Mouse (Mus musculus): ENCODE results near the gene Ankrd66.

Gene Ankrd66

DNA sequence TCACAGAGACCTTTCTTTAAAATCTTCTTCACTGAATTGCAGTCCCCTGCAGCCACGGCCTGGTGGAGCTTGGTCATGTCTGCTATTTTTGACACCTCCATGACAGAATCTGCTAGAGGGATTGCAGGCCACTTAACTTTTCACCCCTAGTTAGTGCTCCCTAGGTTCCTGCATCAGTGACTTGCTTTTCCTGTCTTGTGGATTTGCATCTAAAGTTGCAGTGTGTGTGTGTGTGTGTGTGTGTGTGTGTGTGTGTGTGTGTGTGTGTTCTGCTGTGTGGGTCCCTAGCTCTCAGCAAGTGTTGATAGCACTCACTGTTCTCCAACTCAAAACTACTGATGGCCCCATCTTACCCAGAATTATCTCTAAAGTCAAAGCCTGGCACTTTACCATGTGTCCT is at the start of gene Ankrd66:
Gene Ankrd66, minus strand, starts transcription at position 101 of the 400 bp plus-strand sequence.
- DNase-seq (ENCODE audit: low read depth): no peak

DNA sequence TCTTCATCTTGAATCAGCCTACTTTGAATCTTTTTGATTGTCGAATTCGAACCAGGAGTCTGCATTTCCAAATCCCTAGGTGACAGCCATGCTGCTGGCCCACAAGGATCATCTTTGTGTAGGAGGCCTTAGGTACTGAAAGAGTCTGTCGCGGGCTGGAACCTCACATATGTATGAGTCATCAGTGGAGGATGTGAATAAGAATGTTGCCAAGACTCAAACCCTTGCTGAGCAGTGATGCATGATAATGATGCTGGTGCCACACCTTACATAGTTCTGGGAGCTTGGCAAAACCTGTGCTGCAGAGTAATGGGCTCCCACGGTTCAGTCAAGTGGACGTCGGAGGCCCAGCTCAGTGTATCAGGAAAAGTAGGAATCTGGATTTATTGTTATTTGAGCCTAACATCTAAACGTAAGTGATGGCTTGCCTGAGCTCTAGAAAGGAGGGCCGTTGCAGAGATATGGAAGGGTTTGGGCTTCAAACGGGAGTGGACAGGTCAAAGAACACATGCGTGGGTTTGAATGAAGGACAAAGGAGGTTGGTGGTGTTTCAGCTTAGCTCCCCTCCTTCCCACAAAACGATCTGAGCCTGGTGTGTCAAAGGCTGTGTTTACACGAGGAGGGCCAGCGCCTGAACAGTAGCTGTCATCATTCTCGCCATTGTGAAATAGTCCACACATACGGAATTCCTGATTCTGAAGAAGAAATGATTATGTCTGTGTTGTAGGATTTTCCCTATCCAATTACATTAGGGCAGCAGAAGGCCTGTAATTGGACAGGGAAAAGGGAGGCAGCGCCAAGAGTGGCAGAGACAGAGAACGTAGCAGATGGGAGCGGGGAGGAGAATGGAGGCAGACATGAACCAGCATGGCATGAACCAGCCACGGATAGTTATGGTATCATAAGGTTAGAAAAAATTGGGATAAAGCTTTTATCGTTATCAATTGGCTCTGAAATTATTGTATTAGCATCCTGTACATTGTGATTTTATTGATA is 49.2 kb upstream of the Ankrd66 start:
- no peak for DNase-seq (ENCODE audit: low read depth)

GRCm38 (mm10) chr17:43590531-43590930 is 47.1 kb upstream of the Ankrd66 start:
- DNase-seq (ENCODE audit: low read depth): no peak

GRCm38 (mm10) chr17:43589750-43590149 is 46.3 kb upstream of the Ankrd66 start:
- no peak for DNase-seq (ENCODE audit: low read depth)

GRCm38 (mm10) chr17:43587278-43587677 is 43.8 kb upstream of the Ankrd66 start:
- DNase-seq (ENCODE audit: low read depth): no peak

DNA sequence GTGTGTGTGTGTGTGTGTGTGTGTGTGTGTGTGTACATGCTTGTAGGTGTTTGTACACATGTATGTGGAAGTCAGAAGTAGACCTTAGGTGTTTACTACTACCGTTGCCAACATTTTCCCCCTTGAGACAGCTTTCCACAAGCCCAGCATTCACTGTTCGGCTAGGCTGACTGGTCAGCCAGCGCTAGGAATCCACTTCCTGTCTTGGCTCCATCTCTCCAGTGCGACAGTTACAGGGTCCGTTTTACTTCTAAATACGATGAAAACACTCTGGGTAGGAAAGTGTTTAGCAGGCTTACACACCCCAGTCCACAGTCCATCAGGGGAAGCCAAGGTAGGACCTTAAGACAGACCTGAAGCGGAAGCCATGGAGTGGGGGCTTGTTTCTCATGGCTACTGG is 41.3 kb upstream of the Ankrd66 start:
- no peak for DNase-seq (ENCODE audit: low read depth)

DNA sequence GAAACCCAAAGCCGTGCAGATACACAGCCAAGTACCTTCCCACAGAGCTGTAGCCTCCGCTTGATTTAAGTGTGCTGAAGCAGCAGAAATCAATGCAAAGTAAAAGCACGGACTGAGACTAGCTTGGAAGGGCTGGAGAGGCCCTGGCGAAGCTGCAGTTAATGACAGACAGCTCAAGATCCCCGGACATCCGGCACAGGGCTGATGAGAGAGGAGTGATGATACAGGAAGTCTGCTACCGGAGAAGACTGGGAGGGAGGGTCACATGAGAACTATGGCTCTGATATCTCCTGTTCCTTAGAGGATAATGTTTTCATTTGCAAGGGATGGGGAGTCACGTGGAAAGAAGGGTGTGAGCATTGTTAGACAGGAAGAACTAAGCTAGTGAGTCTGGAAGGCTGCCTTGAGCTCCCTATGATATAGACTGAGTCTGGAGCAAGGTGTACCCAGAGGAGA is 37.6 kb upstream of the Ankrd66 start:
- no peak for DNase-seq (ENCODE audit: low read depth)

GRCm38 (mm10) chr17:43580456-43580855 is 37.0 kb upstream of the Ankrd66 start:
- DNase-seq (ENCODE audit: low read depth): no peak

DNA sequence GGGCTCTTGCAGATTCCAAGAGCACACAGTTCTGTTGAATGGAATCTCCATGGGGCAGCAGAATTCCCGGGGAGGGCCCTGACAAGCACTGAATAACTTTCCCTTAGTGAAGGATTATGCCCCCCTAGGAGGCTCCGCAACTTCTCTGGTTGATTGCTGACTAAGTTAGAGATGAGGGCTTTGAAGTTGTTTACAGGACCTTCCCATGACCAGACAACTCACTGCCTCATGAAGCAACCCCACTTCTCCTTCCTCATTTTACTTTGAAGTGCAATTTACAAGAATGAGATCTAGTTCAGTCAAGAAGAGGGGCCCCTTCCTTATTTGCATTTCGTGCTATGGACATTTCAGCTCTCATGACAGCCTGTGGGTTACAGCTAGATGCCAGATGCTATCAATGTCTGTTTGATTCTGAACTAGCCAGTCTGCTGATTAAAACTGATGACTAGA is 30.2 kb upstream of the Ankrd66 start:
- DNase-seq (ENCODE audit: low read depth): no peak

GRCm38 (mm10) chr17:43569287-43569686 is 25.8 kb upstream of the Ankrd66 start:
- DNase-seq (ENCODE audit: low read depth): no peak

DNA sequence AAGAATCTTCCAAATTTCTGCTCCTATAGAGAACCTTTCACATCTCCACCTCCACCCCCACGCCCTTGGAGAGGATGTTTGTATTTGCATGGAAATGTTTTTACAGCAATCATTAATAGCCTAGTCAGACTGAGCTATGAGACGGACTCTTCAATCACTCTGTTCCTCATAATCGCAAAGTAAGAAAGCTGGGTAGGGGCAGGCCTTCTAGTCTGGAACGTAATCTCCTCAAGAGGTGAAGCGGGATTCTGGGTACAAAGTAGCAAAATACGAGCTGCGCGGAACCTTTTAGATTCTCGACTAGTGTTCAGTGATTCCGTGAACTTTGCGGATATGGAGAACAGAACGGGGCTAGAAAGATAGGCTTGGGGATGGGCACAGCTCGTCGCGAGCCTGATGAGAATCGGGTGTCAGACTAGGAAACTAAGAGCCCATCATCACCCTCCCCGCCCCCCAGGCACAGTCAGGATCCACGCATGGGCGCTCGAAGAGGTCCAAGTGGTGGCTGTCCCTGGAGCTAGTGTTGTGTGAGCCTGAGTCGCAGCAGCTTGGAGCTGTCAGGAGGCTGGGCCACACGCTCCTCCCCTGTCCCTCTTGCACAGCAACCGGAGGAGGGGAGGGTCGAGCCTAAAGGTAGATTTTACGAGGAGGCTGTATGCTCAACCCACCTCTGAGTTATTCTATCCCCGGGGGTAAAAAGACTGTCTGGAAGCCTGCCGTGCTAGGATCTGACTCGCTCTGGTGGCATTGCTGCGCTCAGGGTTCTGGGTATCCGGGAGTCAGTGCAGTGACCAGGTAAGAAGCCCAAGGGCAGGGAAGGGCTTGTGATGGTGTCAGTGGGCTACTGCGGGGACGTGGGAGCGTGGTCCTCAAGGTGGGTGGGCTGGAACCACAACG is 24.8 kb upstream of the Ankrd66 start, which contains the start of gene Pla2g7:
Gene Pla2g7, plus strand, starts transcription at position 107 of the 897 bp plus-strand sequence.
- DNase-seq (ENCODE audit: low read depth): no peak

DNA sequence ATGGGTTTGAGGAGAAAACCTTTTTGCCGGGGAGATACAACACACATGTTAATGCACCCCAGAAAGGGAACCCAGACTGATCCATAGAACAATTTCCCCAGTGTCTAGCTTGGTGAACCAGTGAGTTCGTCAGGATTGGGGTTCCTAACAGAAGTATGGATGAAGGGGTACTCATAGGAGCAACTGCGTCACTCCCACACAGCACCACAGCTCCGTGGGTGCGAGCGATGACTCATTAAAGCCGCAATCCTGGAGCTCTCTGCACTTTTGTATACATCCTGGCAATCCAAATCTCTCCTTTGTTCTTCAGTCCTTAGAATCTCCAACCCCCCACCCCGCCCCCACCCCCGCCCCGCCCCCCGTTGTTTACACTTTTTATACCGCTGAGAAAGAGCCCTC is 24.2 kb upstream of the Ankrd66 start:
- no peak for DNase-seq (ENCODE audit: low read depth)

DNA sequence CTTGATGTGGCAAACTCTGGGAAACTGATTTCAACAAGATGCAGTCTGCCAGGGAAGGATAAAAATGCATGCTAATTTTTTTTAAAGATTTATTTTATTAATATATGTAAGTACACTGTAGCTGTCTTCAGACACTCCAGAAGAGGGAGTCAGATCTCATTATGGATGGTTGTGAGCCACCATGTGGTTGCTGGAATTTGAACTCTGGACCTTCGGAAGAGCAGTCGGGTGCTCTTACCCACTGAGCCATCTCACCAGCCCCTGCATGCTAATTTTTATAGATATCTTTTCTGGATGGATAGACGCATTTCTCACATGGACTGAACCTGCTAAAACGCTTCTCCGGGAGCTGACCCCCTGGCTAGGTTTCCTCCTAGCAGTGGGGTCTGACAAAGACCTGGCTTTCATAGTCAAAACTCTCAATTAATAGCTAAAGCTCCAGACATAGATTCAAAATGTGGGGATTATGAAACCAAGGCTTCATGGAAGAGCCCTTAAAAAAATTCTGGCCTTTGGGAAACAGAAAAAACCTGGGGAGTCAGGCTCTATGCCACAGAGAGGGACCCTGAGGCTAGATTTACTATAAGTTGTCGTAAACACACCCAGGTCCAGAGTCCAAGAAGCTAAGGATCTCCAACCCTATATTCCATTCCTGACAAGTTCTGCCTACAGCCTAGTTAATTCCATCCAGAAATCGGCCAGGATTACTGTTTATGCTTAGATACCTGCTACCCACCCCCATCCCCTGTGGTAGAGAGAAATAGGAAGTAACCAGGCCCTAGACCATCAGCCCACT is 20.0 kb upstream of the Ankrd66 start:
- DNase-seq (ENCODE audit: low read depth): no peak

DNA sequence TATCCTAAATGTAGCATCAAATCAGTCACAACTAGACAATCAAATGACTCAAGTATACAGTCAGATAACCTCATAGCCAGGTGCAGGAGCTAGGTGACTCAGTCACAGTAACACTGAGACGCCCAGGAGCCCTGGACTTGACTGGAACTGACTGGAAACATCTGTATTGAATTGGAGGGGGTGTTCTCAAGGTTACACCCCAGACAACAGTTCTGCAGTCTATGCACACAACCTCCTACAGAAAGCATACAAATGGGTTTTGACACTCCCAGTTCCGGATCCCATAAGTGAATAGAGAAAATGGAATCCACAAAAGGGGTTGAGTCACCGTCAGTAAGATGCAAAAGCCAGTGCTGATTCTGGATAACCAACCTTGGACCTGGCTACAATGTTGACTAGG is 15.2 kb upstream of the Ankrd66 start:
- DNase-seq (ENCODE audit: low read depth): no peak

GRCm38 (mm10) chr17:43557541-43558090 is 14.2 kb upstream of the Ankrd66 start:
- DNase-seq (ENCODE audit: low read depth): no peak

GRCm38 (mm10) chr17:43557104-43557503 is 13.7 kb upstream of the Ankrd66 start:
- DNase-seq (ENCODE audit: low read depth): no peak

GRCm38 (mm10) chr17:43554516-43555403 is 11.3 kb upstream of the Ankrd66 start:
- no peak for DNase-seq (ENCODE audit: low read depth)

GRCm38 (mm10) chr17:43551122-43551630 is 7.7 kb upstream of the Ankrd66 start:
- DNase-seq (ENCODE audit: low read depth): no peak

DNA sequence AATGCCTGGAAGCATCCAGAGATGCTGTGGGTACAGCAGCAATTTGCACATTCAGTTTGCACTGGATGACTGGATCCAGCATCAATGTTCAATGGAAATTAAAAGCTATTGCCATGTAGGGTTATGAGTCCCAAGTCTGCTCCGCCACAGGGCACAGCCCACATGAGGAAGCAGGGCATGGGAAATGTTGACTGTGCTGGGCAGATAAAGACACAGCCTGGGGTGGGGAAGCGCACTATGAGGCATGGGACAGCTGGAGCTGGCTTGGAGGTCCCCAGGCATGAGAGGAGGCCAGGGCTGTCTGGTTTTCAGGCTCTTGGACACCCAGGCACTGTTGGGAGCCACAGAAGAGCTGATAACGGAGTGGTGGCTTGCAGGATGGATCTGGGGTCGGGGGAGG is 601 bp upstream of the Ankrd66 start:
- no peak for DNase-seq (ENCODE audit: low read depth)

DNA sequence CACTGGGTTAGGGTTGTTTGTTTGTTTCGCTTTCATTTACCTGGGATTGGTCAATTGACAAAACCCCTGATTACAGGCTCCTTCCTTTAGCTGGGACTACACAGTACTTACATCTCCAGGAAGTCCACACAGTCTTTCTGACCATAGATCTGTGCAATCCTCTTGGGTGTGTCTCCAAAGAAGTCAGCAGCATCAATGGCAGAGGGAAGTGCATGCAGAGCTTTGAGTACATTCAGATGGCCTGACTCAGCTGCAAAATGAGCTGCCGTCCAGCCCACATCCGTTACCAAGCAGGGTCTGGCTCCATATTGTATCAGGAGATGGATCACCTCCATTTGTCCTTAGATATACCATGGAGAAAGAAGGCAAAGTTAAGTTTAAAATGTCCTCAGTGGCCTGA is 4.7 kb downstream of the Ankrd66 start:
- no peak for DNase-seq (ENCODE audit: low read depth)

Measured in c-Kit-positive CD71-positive TER-119-negative erythroid progenitor cells, embryonic 14.5 days (primary cell).